Mouse (Mus musculus) thymus, adult 2 months (tissue): ENCODE measurements at regions not wholly inside any gene's neighbourhood (a gene's known extent, or its start where the extent isn't known, plus 50 kb on each side); places are given as distances from the start of the nearest gene placed in this dataset.

Source experiments
- CTCF ChIP-seq: fragments of 200-500 bp; IDR thresholded peaks from 2 replicates; pipeline ENCODE4 v1.5.1; 2012; ENCODE audit warnings: mild to moderate bottlenecking, control low read depth, low read length, moderate library complexity, borderline replicate concordance; ENCODE audit not compliant: control insufficient read depth, poor library complexity, insufficient read depth; ENCODE audit errors: extremely low read depth
- POLR2A ChIP-seq: fragments of 200-500 bp; IDR thresholded peaks from 2 replicates; pipeline ENCODE4 v1.6.1; 2012; ENCODE audit warnings: mild to moderate bottlenecking, low read length, control low read depth, moderate library complexity; ENCODE audit not compliant: control insufficient read depth, poor library complexity, insufficient read depth; ENCODE audit errors: extremely low read depth

DNA sequence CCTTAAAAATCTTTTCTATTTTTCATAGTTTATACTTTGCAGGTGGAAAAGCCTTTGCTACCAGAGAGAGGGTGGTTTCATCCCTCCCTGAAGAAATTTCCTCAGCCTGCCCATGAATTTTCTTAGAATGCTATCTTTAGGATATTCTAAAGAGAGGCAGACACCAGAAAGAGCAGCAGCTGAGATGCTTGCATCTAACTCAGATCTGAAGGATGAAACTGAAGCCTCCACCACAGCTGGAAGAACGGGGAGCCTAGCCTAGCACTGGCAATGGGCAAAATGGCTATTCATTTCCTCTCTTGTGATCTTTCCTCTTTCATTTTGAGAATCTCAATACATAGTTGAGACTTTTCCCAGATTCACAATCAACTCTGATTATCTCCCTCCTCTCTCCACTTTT is 640.0 kb upstream of the Zeb2 start:
- TF ChIP-seq POLR2A (no peak), CTCF (no peak)
